Mouse (Mus musculus) left cerebral cortex, postnatal 36 days (tissue): ENCODE data around the gene Sept9. TPM values are rescaled to one million over a fixed set of nuclear protein-coding genes. Genes with fewer than 3 reads are reported as not detected.

Experiments
- DNase-seq, 2 experiments: peaks; one replicate each; pipeline ENCODE4 v3.0.0; 2021 to 2022; ENCODE audit warnings: low spot score in 2 of 2, mixed read lengths in 1 of 2
- intact Hi-C: fragments of 180-260 bp; cut with DNase I; formaldehyde crosslinking; loops from one replicate; pipeline ENCODE4 v1.15.1; 2025
- total RNA-seq, 2 experiments: library from RNA; stranded (reverse); gene quantifications; 2 replicates each; pipeline ENCODE4 v1.2.3; 2021

Sept9 gene
- total RNA-seq, 2 experiments from 2014 or later, result 74.3 to 77.1 TPM

DNA sequence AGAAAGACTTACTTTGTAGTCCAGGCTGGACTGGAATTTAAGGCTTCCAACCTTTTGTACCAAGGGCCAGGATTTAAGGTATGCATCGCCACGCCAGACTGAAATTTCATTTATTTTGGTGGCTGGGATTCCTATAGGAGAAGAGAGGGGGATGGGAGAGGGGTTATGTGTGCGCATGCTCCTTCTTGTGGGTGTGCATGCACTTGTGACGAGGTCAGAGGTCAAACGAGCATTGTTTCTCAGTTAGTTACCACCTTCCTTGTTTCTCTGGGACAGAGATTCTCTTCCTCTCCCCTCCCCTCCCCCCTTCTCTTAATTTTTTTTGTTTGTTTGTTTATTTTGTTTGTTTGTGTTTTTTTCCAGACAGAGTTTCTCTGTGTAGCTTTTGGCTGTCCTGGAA, 8.0 kb downstream of the Sept9 start:
- no peak for DNase-seq

DNA sequence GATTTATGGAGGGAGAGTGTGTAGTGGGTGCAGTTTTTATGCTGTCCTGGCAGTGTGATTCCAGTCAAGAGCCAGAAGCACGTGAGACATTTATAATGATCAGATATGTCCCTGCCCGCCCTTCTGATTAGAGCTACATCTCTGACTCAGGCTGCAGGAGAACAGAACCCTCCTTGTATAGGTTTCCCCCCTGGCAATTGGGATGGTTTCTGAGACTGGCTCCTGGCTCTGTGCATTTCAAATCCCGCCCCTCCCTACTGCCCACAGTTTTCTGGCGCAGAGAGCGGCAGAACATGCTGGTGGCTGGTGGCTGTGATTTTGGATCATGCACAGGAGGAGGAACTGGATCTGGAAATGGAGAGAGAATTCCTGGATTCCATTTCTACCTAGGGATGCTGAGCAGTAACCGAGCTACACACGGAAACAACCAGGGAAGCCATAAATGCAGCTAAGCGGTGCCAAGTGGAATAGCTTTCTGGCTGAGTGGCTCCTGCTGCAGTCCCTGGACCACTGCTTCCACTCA, 8.8 kb downstream of the Sept9 start:
- peak; percentile 33 to 65 for DNase-seq

More for the DNA sequence above, 8.0 kb downstream of the Sept9 start:
- intact Hi-C loops, result no loop called here

DNA sequence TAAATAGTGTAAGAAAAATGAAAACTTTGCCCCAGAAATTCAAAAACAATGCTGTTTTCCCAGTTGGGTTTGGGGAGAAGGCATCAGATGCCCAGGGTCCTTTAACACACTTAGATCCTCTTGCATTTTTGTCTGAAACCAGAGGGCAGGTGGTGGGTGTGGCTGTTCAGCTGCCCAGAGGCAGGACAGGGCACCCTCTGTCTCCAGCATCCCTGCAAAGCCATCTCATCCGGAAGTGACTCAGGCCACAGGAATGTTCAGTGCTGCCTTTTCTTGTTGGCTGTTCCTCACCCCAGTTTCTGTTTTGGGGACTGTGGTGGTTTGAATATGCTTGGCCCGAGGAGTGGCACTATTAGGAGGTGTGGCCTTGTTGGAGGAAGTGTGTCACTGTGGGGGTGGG, 17.3 kb downstream of the Sept9 start:
- intact Hi-C loops, result no loop called here

More for the DNA sequence above, 8.8 kb downstream of the Sept9 start:
- intact Hi-C loops, result no loop called here

DNA sequence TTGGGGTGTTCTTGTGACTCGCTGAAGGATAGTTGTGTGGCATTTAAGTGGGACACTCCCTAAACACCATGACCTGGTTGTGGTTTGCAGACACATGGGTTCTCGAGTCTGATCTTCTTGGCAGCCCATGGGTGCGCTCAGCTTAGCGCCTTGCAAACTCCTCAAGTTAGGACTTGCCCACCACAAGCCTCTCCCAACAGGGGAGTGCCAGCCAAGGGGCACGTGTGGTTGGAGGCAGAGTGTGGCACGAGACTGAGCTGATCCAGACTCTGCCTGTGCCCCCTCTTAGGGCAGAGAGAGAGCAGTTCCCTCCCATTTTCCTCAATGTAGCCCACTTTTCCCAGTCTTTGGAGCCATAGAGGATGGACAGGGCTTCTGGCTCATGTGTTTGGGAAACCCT, 18.6 kb downstream of the Sept9 start:
- no peak for DNase-seq
- intact Hi-C loops, result no loop called here

More for the DNA sequence above, 17.3 kb downstream of the Sept9 start:
- DNase-seq, result no peak

DNA sequence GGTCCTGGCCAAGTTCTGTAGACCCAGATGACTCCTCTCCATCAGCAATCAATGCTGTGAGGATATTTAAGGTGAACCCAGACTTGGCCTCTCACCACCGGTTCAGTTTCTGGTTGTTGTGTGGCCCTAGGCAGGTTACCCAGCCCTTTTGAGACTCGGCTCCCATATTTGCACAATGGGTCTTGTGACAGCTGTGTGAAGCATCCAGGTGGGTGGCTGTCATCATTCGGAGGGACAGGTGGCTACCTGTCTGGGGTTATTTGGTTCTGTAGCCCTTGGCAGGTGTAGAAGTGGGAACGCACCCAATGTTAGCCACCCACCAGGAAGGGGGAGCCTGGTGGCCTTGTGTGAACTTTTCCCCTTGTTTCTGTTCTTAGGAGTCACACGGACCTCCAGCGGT, 19.0 kb downstream of the Sept9 start:
- intact Hi-C loops, result no loop called here
- DNase-seq, result no peak

DNA sequence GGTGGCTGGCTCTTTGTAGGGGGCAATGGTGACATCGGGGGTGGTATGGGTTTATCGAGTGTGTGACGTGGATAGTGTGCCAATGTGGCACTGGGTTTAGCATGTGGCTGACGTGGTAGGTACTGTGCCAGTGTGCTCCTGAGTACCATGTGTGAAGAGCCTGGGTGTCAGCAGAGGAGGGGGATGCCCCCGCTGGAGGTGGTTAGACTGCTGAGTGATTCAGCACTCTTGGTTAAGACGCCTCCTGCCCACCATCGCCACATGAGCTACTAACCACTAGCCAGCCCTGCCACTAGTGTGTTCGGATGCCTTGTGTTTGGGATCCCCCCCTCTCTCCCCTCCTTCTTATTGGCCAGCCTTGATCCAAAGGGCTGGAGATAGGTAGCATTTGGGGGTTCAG, 21.3 kb downstream of the Sept9 start:
- DNase-seq, result no peak
- intact Hi-C loops, result no loop called here

DNA sequence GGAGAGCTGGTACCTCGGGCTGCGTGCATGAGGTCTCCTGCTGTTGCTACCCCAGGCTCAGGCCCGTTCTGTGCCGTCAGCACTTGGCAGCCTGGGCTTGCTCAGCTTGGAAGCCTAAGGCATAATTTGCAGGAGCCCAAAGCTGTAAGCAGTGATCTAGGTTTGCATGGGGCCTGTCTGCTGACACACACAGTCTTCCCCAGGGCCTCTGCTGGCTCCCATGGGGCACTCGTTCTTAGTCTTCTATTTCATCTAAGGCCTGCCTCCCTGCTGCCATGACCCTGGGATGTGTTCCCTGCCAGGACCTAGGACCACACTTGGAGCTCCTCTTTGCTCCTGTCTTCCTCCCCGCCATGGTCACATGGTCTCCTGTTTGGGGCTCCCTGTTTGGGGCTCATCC, 21.7 kb downstream of the Sept9 start:
- intact Hi-C loops, result no loop called here
- no peak for DNase-seq

DNA sequence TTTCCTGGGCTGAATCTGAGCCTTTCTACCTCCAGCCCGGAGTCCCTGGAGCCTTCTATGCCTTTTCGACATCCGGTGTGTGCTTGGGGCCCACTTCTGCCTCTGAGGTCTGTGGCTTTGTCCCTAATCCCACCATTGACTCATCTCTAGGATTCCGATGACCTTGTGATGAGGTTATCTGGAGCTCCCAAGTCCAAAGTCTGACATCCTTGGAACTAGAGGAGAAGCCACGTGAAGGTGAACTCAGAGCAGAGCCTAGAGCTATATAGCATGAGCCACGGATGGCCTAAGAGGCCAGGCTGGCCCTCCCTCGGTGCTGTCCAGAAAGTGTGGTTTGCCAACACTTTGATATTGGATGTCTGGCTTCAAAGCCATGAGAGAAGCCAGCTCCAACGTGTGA, 23.4 kb downstream of the Sept9 start:
- no peak for DNase-seq
- intact Hi-C loops, result no loop called here

DNA sequence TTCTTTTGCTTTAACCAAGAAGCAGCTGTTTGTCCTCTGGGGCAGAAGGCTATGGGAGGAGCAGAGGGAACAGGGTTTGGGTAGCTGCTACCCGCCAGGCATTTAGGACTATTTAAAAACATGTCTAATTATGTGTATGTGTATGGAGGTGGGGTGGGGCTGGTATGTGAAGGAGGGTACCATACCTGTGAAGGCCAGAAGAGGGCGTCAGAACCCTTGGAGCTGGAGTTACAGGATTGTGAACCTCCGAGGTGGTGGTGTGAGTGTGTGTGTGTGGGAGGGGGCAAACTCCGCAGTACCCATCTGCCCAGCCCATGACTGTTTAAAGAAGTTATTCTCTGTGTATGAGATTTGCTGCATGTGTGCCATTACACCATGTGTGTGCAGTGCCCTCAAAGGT, 25.3 kb downstream of the Sept9 start:
- intact Hi-C loops, result no loop called here
- DNase-seq, result no peak

DNA sequence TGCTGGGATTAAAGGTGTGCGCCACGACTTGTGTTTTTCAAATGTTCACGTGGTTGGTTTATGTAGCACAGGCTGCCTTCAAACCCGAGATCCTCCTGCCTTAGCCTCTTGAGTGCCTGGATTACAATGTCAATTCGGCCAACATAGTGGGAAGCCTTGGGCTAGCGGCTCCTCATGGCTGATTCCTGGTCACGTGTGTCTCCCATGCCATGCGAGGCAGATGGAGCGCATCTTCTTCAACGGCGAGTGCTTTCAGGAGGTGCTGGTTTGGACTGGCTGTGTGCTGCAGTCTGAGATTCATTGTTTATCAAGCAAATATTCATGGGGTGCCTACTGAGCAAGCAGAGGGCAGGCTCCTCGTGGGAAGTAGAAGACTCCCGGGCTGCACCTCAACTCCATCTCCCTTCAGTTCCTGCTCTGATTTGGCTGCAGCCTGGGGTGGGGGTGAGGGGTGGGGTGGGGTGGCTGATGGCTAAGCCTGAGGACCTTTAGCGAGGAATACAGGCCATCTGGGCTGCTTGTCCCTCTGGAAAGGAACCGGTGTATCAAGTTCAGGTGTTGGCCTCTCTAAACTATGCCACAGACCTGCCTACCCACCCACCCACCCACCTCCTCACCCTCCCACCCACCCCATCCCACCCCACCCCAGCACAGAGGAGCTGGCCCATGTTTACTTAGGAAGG, 26.2 kb downstream of the Sept9 start:
- DNase-seq, result no peak
- intact Hi-C loops, result no loop called here

DNA sequence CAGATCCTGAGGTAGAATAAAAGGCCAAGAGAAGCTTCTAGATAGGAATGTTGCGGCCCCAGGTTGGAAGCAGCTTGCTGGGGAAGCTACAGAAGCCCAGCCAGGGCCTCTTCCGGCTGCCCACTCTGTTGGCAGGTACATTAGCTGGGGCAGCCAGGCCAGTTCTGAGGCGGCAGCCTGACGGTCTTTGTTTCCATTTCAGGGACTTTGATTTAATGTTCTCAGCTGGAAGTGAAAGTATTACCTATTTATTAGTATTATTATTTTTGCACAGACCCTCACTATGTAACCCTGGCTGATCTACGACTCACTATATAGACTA, 26.7 kb downstream of the Sept9 start:
- DNase-seq, result no peak
- intact Hi-C loops, result no loop called here

DNA sequence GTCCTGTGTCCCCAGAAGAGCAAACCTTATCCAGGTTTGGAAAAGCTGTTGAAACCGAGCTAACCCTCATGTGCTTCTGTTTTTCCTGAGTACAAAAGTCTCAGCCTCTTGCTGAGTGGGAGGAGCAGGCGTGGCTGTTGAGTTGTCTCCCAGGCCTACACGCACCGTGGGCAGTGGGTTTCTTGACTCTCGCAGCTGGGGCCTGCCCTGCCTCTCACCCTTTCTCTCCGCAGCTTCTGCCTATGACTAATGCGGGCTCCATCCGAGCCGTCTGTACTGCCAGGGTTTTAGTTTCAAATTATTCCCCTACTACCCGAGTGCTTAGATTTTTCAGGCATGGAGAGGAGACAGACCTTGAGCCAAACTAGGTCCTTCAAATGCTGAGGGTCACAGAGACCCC, 28.7 kb downstream of the Sept9 start:
- DNase-seq, result no peak

DNA sequence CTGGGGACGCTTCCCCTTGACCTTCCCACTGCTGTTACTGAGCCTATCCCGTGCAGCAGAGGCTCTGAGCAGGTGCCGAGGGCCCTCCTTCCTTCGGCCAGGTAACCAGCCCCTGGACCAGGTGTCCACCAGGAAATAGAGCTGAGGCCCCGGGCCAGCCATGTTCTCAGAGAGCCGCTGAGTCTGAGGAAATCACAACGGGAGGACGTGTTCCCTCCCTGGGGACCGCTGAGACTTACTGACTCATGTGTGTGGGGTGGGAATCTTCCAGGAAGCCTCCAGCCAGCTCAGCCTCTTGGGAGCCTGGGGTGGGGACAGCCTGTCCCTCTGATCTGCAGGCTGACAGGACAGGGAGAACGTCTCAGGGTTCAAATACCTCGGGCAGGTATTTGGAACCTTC, 32.1 kb downstream of the Sept9 start:
- DNase-seq, result peak in 1 of 2 experiments; percentile 24
- intact Hi-C loops, result loop anchor here (10.0 kb wide), 1 partner anchor 593 kb away; the partner anchor contains the start of genes Afmid and Tk1

More for the DNA sequence above, 28.7 kb downstream of the Sept9 start:
- intact Hi-C loops, result no loop called here

DNA sequence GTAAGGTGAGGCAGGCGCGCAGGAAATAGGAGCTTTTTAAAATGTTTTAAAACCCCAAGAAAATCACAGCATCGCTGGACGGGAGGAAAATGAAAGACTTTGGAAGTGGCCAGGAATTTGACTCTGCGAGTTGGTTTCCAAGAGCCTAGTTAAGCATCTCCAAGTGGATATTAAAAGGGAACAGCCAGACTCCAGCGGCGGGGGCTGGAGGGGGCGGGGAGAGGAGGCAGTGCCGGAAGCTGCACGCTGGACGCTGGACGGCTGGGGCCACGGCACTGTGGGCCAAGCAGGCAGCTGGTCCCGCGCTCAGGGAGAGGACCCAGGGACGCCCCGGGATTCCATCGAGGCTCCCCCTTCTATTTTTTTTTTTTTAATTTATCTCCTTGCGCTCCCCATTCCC, 32.6 kb downstream of the Sept9 start:
- DNase-seq, result peak in 1 of 2 experiments; percentile 32
- intact Hi-C loops, result loop anchor here (10.0 kb wide), 1 partner anchor 593 kb away; the partner anchor contains the start of genes Afmid and Tk1

DNA sequence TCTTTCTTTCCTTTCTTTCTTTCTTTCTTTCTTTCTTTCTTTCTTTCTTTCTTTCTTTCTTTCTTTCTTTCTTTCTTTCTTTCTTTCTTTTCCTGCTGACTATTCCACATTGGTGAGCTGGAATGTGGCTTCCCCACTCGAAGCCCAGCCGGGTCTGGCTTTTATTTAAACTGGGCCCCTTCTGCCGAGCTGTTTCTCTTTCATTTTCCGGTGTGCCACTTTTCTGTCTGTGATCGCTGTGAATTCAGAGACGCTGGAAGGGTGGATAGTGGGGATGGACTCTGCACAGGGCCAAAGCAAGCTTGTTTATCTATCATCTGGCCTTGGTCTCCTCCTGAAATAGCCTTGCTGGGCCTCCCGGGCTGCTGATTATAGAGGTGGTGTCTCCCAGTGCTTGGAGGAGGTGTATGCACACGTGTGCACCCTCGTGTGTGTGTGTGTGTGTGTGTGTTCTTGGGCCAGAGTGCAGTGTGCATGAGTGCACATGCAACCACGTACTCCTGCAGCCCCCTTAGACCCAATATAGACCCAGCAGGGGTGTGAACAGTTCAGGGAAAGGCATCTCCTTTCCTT, 33.5 kb downstream of the Sept9 start:
- no peak for DNase-seq
- intact Hi-C loops, result loop anchor here (10.0 kb wide), 1 partner anchor 592 kb away; the partner anchor contains the start of genes Afmid and Tk1

DNA sequence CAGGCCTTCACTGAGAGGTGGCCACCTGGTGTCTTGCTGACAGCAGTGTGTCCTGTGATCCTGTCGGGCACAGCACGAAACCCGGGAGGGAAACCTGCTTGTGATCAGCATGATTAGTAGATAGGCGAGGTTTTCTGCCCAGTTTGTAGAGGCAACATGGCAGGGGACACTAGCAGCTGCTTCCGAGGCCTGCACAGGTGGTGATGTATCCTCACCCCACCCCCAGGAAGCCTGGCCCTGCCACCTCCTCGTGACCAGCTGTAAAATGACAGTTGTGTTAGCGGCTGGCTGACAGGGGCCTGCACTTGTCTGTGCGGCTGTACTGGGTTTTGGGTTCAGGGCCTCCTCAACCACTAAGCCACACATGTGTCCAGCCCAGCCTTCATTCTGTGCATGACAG, 34.4 kb downstream of the Sept9 start:
- intact Hi-C loops, result loop anchor here (10.0 kb wide), 1 partner anchor 591 kb away; the partner anchor contains the start of genes Afmid and Tk1
- DNase-seq, result no peak

DNA sequence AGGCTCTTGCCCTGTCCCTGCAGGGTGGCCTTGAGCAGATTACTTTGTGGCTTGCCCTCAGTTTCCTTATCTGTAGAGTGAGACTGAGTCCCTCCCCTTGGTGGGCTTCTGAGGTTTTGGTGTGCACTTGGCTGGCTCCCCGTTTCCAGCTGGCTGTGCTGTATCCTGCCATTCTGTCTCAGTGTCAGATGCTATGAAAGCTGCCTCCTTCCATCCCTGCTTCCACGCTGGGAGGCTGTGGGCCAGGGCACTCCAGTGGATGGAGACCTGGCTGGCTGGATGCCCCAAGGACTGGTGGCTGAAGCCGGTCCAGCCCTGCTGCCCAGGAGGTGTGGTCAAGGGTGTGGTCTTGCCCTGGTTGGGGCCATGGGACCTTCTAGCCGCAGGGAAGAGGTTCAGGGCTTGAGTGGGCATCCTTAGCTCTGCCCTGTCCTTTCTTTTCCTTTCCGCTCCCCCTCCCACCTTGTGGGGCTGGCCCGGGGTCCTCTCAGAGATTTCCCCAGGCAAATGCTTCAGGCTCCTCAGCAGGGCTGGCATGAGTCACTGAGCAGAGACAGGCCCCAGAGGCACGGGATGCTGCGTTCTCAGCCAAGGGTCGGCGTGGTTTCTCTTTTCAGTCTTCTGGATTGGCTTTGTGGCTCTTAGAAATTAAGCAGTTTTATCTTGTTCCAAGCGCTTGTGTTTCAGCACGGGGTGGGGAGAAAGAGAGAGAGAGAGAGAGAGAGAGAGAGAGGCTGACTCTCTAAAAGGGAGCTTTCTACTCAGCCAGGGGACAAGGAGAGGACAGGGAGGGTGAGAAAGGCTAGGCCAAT, 35.8 kb downstream of the Sept9 start:
- DNase-seq, result no peak
- intact Hi-C loops, result loop anchor here (5.0 to 10.0 kb wide), 3 partner anchors 62 to 590 kb away; partner anchors contain the start of genes Afmid and Tk1

DNA sequence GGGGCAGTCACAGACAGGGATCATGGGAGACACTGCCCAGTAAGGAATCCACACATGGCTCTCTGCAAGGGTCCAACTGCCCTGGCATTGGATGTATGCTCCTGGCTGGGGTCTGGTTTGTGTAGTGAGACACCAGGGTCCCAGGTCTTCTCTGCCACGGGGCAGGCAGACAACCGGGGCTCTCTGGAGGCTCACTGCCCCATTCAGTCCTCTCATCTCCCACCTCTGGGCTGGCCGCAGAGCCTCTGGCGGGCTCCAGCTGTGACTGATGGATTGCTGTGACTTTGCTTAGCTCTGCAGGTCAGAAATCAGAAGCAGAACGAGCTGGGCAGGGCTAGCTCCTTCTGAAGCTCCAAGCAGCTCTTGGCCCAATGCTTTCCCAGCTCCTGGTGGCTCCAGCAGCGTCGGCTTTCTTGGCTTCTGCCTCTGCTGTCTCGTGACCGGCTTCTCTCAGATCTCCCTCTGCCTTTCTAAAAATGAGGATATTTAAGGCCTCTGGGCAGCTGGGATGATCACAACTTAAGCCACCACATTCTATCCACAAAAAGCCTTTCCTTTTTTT, 36.5 kb downstream of the Sept9 start:
- DNase-seq, result no peak
- intact Hi-C loops, result loop anchor here (5.0 to 10.0 kb wide), 3 partner anchors 61 to 589 kb away; partner anchors contain the start of genes Afmid and Tk1

DNA sequence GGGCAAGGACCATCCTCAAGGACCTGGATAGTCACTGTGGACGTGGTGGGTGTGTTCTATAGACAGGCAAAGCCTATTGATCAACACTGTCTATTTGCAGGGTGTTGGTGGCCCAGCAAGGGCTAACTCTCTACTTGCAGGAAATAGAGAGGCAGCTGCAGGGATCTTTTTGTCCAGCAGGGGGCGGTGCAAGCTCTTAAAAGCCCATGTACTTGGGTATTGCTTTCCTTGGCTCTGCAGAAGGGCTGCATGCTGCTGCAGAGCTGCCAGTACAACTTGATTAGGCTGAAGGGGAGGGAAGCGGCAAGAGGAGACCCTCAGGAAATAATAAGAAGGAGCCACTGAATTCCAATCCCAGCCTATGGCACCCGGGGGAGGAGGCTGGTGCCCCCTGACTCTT, 38.7 kb downstream of the Sept9 start:
- DNase-seq, result peak; percentile 90 to 92
- intact Hi-C loops, result loop anchor here (1.0 to 10.0 kb wide), 5 partner anchors 29 to 587 kb away; partner anchors contain the start of genes Afmid and Tk1

DNA sequence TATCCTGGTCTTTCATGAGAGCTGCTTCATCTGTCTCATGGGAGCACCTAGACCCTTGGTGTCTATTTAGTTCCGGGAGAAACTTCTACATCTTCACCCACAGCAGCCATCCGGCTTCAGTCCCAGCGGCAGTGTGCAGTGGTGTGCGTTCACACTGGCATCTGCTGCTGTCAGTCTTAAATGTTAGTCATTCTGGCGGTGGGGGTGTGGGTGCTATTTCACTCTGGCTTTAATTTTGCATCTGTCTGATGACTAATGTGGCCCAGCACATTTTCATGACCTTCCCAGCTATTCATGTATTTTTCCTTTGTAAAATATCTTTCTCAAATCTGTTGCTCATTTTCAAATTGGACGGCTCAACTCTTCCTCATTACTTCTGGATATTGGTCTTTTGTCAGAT, 40.2 kb downstream of the Sept9 start:
- DNase-seq, result no peak
- intact Hi-C loops, result loop anchor here (2.0 to 10.0 kb wide), 4 partner anchors 27 to 585 kb away; partner anchors contain the start of genes Afmid and Tk1
